Mouse (Mus musculus): Measurements from ENCODE around the gene Zbtb8os. TPM values are rescaled to one million over a fixed set of nuclear protein-coding genes. Genes with fewer than 3 reads are reported as not detected.

Zbtb8os gene
- polyA plus RNA-seq, 1 experiment from 2014 or later: 44.4 TPM

GRCm38 (mm10) chr4:129377601-129378390, 42.3 kb downstream of the Zbtb8os start, which contains the start of gene Zbtb8a:
TSS of gene Zbtb8a (minus strand) at chr4:129378116.
- H3K4me2 ChIP-seq: peak within 1 kb of the TSS; percentile 77
- H3K4me1 ChIP-seq: peaks cover 11% of the 10 kb centered on the region
- peak within 1 kb of the TSS; percentile 73 for H3K4me3 ChIP-seq
- 1% methylated on average over 52 of the region's 65 CpGs for WGBS
- H3K27me3 ChIP-seq: peaks cover 26% of the 10 kb centered on the region
- ATAC-seq (ENCODE audit: insufficient number of reproducible peaks, insufficient read depth, low FRiP score, low TSS enrichment, low read depth): peak; percentile 74
- H3K9ac ChIP-seq: peak within 1 kb of the TSS; percentile 88
- no peaks in the 10 kb centered on the region for H3K36me3 ChIP-seq
- peak within 1 kb of the TSS; percentile 83 for H3K27ac ChIP-seq
- no peaks in the 10 kb centered on the region for H3K9me3 ChIP-seq

- Histone ChIP-seq H3K4me1 (peaks cover 9% of the 10 kb centered on the region), H3K9me3 (no peaks in the 10 kb centered on the region), H3K27ac (no peak overlapping the region), H3K9ac (no peak overlapping the region), H3K36me3 (no peaks in the 10 kb centered on the region), H3K4me2 (no peak overlapping the region), H3K4me3 (no peak overlapping the region), H3K27me3 (peaks cover 25% of the 10 kb centered on the region)
- no peak for ATAC-seq (ENCODE audit: insufficient number of reproducible peaks, insufficient read depth, low FRiP score, low TSS enrichment, low read depth)
- 87% methylated on average over 3 of the region's 3 CpGs for WGBS
These were observed 44.3 kb downstream of the Zbtb8os start for GRCm38 (mm10) chr4:129379805-129380204.

- no peaks in the 10 kb centered on the region for H3K9me3 ChIP-seq
- 82% methylated on average over 8 of the region's 8 CpGs for WGBS
These were observed 45.7 kb downstream of the Zbtb8os start for GRCm38 (mm10) chr4:129381148-129381547.

GRCm38 (mm10) chr4:129382029-129382428, 46.5 kb downstream of the Zbtb8os start:
- H3K4me2 ChIP-seq: no peak overlapping the region
- peaks cover 9% of the 10 kb centered on the region for H3K27me3 ChIP-seq
- H3K9me3 ChIP-seq: no peaks in the 10 kb centered on the region
- WGBS: 89% methylated on average over 9 of the region's 9 CpGs
- no peak overlapping the region for H3K9ac ChIP-seq
- H3K36me3 ChIP-seq: no peaks in the 10 kb centered on the region
- H3K27ac ChIP-seq: no peak overlapping the region
- 0 out of 2 replicates have a peak, but pooled peaks cover 3% of the 10 kb centered on the region for H3K4me1 ChIP-seq
- no peak overlapping the region for H3K4me3 ChIP-seq
- no peak for ATAC-seq (ENCODE audit: insufficient number of reproducible peaks, insufficient read depth, low FRiP score, low TSS enrichment, low read depth)

More at GRCm38 (mm10) chr4:129381148-129381547, 45.7 kb downstream of the Zbtb8os start:
- Histone ChIP-seq H3K4me3 (no peak overlapping the region), H3K4me1 (peaks cover 3% of the 10 kb centered on the region; the same call in 1 of the 2 replicates), H3K36me3 (no peaks in the 10 kb centered on the region), H3K4me2 (no peak overlapping the region), H3K9ac (no peak overlapping the region), H3K27me3 (peaks cover 12% of the 10 kb centered on the region), H3K27ac (no peak overlapping the region)
- no peak for ATAC-seq (ENCODE audit: insufficient number of reproducible peaks, insufficient read depth, low FRiP score, low TSS enrichment, low read depth)

GRCm38 (mm10) chr4:129382488-129382887, 47.0 kb downstream of the Zbtb8os start:
- Histone ChIP-seq H3K4me1 (0 out of 2 replicates have a peak, but pooled peaks cover 3% of the 10 kb centered on the region), H3K27me3 (peaks cover 9% of the 10 kb centered on the region), H3K4me3 (no peak overlapping the region), H3K36me3 (no peaks in the 10 kb centered on the region), H3K9ac (no peak overlapping the region), H3K27ac (no peak overlapping the region), H3K9me3 (no peaks in the 10 kb centered on the region), H3K4me2 (no peak overlapping the region)
- no peak for ATAC-seq (ENCODE audit: insufficient number of reproducible peaks, insufficient read depth, low FRiP score, low TSS enrichment, low read depth)
- 93% methylated on average over 2 of the region's 2 CpGs for WGBS

GRCm38 (mm10) chr4:129383586-129383985, 48.1 kb downstream of the Zbtb8os start:
- 95% methylated on average over 3 of the region's 3 CpGs for WGBS
- ATAC-seq (ENCODE audit: insufficient number of reproducible peaks, insufficient read depth, low FRiP score, low TSS enrichment, low read depth): no peak
- Histone ChIP-seq H3K27me3 (peaks cover 9% of the 10 kb centered on the region), H3K9me3 (no peaks in the 10 kb centered on the region), H3K27ac (no peak overlapping the region), H3K4me2 (no peak overlapping the region), H3K4me3 (no peak overlapping the region), H3K36me3 (no peaks in the 10 kb centered on the region), H3K4me1 (0 out of 2 replicates have a peak, but pooled peaks cover 3% of the 10 kb centered on the region), H3K9ac (no peak overlapping the region)

- 30% methylated on average over 6 of the region's 6 CpGs for WGBS
- H3K4me2 ChIP-seq: no peak overlapping the region
- no peaks in the 10 kb centered on the region for H3K4me1 ChIP-seq
- H3K36me3 ChIP-seq: no peaks in the 10 kb centered on the region
- ATAC-seq (ENCODE audit: insufficient number of reproducible peaks, insufficient read depth, low FRiP score, low TSS enrichment, low read depth): no peak
- H3K4me3 ChIP-seq: no peak overlapping the region
- H3K9ac ChIP-seq: no peak overlapping the region
- 0 out of 2 replicates have a peak, but pooled peaks cover 4% of the 10 kb centered on the region for H3K27me3 ChIP-seq
- H3K9me3 ChIP-seq: no peaks in the 10 kb centered on the region
- no peak overlapping the region for H3K27ac ChIP-seq
These were observed 48.9 kb downstream of the Zbtb8os start for GRCm38 (mm10) chr4:129384440-129384839.

GRCm38 (mm10) chr4:129385685-129386084, 50.2 kb downstream of the Zbtb8os start:
- Histone ChIP-seq H3K4me2 (no peak overlapping the region), H3K9me3 (no peaks in the 10 kb centered on the region), H3K27ac (no peak overlapping the region), H3K4me1 (no peaks in the 10 kb centered on the region), H3K36me3 (no peaks in the 10 kb centered on the region), H3K4me3 (no peak overlapping the region), H3K27me3 (no peaks in the 10 kb centered on the region), H3K9ac (no peak overlapping the region)
- ATAC-seq (ENCODE audit: insufficient number of reproducible peaks, insufficient read depth, low FRiP score, low TSS enrichment, low read depth): no peak
- 87% methylated on average over 11 of the region's 11 CpGs for WGBS

GRCm38 (mm10) chr4:129386269-129386946, 50.9 kb downstream of the Zbtb8os start:
- no peak overlapping the region for H3K4me2 ChIP-seq
- no peaks in the 10 kb centered on the region for H3K9me3 ChIP-seq
- H3K27me3 ChIP-seq: no peaks in the 10 kb centered on the region
- no peaks in the 10 kb centered on the region for H3K4me1 ChIP-seq
- no peaks in the 10 kb centered on the region for H3K36me3 ChIP-seq
- no peak overlapping the region for H3K27ac ChIP-seq
- WGBS: 87% methylated on average over 8 of the region's 8 CpGs
- no peak overlapping the region for H3K4me3 ChIP-seq
- H3K9ac ChIP-seq: no peak overlapping the region
- no peak for ATAC-seq (ENCODE audit: insufficient number of reproducible peaks, insufficient read depth, low FRiP score, low TSS enrichment, low read depth)

GRCm38 (mm10) chr4:129386989-129387388, 51.5 kb downstream of the Zbtb8os start:
- H3K36me3 ChIP-seq: no peaks in the 10 kb centered on the region
- no peak overlapping the region for H3K9ac ChIP-seq
- H3K4me1 ChIP-seq: no peaks in the 10 kb centered on the region
- no peaks in the 10 kb centered on the region for H3K27me3 ChIP-seq
- WGBS: 77% methylated on average over 2 of the region's 2 CpGs
- no peaks in the 10 kb centered on the region for H3K9me3 ChIP-seq
- no peak overlapping the region for H3K4me3 ChIP-seq
- no peak overlapping the region for H3K4me2 ChIP-seq
- ATAC-seq (ENCODE audit: insufficient number of reproducible peaks, insufficient read depth, low FRiP score, low TSS enrichment, low read depth): no peak
- no peak overlapping the region for H3K27ac ChIP-seq

GRCm38 (mm10) chr4:129388404-129388803, 52.9 kb downstream of the Zbtb8os start:
- H3K4me2 ChIP-seq: no peak overlapping the region
- ATAC-seq (ENCODE audit: insufficient number of reproducible peaks, insufficient read depth, low FRiP score, low TSS enrichment, low read depth): no peak
- no peak overlapping the region for H3K27ac ChIP-seq
- no peak overlapping the region for H3K9ac ChIP-seq
- no peak overlapping the region for H3K4me3 ChIP-seq
- no peaks in the 10 kb centered on the region for H3K27me3 ChIP-seq
- H3K9me3 ChIP-seq: no peaks in the 10 kb centered on the region
- H3K36me3 ChIP-seq: no peaks in the 10 kb centered on the region
- H3K4me1 ChIP-seq: no peaks in the 10 kb centered on the region
- WGBS: 76% methylated on average over 5 of the region's 5 CpGs

Measured in embryonic facial prominence, embryonic 13.5 days (tissue).